Mouse (Mus musculus) C2C12 (cell line): ENCODE data around the gene Abcb8.

ENCODE experiments used
- CEBPB ChIP-seq: IDR thresholded peaks from one replicate; pipeline ENCODE4 v1.6.1; 2011; ENCODE audit warnings: low read depth, mild to moderate bottlenecking, control low read depth, moderate library complexity
- CTCF ChIP-seq: IDR thresholded peaks from one replicate; pipeline ENCODE4 v1.5.1; 2011; ENCODE audit not compliant: control insufficient read depth, insufficient read depth, insufficient read length
- MAX ChIP-seq: IDR thresholded peaks from one replicate; pipeline ENCODE4 v1.6.1; 2011; ENCODE audit warnings: mild to moderate bottlenecking, control low read depth
- MYOD1 ChIP-seq: IDR thresholded peaks from one replicate; pipeline ENCODE4 v1.6.1; 2011; ENCODE audit warnings: low read depth; ENCODE audit not compliant: control insufficient read depth, insufficient read length
- USF1 ChIP-seq: IDR thresholded peaks from one replicate; pipeline ENCODE4 v1.6.1; 2011; ENCODE audit warnings: low read depth, mild to moderate bottlenecking, control low read depth, moderate library complexity

DNA sequence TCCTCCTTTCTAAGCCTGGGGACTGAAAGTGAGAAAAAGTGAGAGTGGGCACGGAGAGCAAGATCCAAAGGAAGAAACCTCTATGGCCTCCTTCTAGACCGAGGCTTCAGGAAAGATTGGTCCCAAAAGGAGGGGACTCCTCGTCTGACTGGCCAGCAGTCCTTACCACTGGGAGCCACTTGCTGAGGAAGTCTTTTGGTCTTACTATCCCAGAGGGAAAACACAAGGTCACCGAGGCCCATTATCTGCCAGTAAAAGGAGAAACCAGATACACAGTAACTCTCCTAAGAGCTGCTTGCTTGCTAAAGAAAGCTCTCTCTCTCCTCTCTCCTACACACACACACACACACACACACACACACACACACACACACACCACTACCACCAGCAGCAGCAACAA, 40.1 kb upstream of the Abcb8 start:
- TF ChIP-seq CTCF (no peak), USF1 (no peak), MYOD1 (no peak), MAX (no peak), CEBPB (no peak)
